Mouse (Mus musculus) neural tube, embryonic 15.5 days (tissue): ENCODE results near the gene Fibcd1. TPM values are rescaled to one million over a fixed set of nuclear protein-coding genes. Genes with fewer than 3 reads are reported as not detected.

Experiments used
- ATAC-seq: fragments of 200-750 bp; cut with Nextera tagmentation; 2 replicates; pipeline ENCODE4 v1.8.0; 2017; ENCODE audit warnings: mild to moderate bottlenecking, moderate TSS enrichment, moderate library complexity; ENCODE audit not compliant: low FRiP score
- H3K27ac ChIP-seq: fragments of 300-500 bp; sonication (generic); replicated peaks from 2 replicates; pipeline ENCODE4 v1.5.1; 2015; ENCODE audit warnings: mild to moderate bottlenecking, inconsistent platforms
- H3K27me3 ChIP-seq: fragments of 300-500 bp; sonication (generic); replicated peaks from 2 replicates; pipeline ENCODE4 v1.6.1; 2015; ENCODE audit warnings: inconsistent platforms
- H3K36me3 ChIP-seq: fragments of 300-500 bp; sonication (generic); 2 replicates; pipeline ENCODE4 v1.6.1; 2015; ENCODE audit warnings: inconsistent platforms
- H3K4me1 ChIP-seq: fragments of 300-500 bp; sonication (generic); 2 replicates; pipeline ENCODE4 v1.6.1; 2015; ENCODE audit warnings: inconsistent platforms
- H3K4me2 ChIP-seq: fragments of 300-500 bp; sonication (generic); 2 replicates; pipeline ENCODE4 v1.6.1; 2015; ENCODE audit warnings: inconsistent platforms, mild to moderate bottlenecking, moderate library complexity
- H3K4me3 ChIP-seq: fragments of 300-500 bp; sonication (generic); replicated peaks from 2 replicates; pipeline ENCODE4 v1.5.1; 2015; ENCODE audit warnings: mild to moderate bottlenecking, inconsistent platforms
- H3K9ac ChIP-seq: fragments of 300-500 bp; sonication (generic); replicated peaks from 2 replicates; pipeline ENCODE4 v1.6.1; 2015; ENCODE audit warnings: mild to moderate bottlenecking, inconsistent platforms
- H3K9me3 ChIP-seq: fragments of 300-500 bp; sonication (generic); replicated peaks from 2 replicates; pipeline ENCODE4 v1.6.1; 2016; ENCODE audit warnings: inconsistent platforms
- WGBS: fragments of 180-500 bp; shearing (Covaris S2); methylation state at CpG from one replicate; pipeline ENCODE4 v1.1.7; 2015; ENCODE audit warnings: mixed read lengths; 5-methylcytosine and 5-hydroxymethylcytosine counted together
- polyA plus RNA-seq: library from polyadenylated mRNA; unstranded; fragments of >200 nt; fragmentation: Nextera tagmentation; extraction: Ambion mirVana; gene quantifications from 2 replicates; pipeline ENCODE4 v1.2.1, GENCODE M21; 2015

The Fibcd1 gene
- polyA plus RNA-seq, 1 experiment from 2014 or later: 6.4 TPM

GRCm38 (mm10) chr2:31808410-31809357 lies 37.1 kb downstream of the Fibcd1 start:
- Histone ChIP-seq H3K36me3 (peaks cover 7% of the 10 kb centered on the region), H3K4me1 (peaks cover 54% of the 10 kb centered on the region), H3K27ac (no peak overlapping the region), H3K9ac (no peak overlapping the region), H3K4me3 (no peak overlapping the region), H3K27me3 (no peaks in the 10 kb centered on the region), H3K9me3 (no peaks in the 10 kb centered on the region), H3K4me2 (no peak overlapping the region)
- no peak for ATAC-seq
- WGBS: 37% methylated on average over 28 of the region's 28 CpGs

DNA sequence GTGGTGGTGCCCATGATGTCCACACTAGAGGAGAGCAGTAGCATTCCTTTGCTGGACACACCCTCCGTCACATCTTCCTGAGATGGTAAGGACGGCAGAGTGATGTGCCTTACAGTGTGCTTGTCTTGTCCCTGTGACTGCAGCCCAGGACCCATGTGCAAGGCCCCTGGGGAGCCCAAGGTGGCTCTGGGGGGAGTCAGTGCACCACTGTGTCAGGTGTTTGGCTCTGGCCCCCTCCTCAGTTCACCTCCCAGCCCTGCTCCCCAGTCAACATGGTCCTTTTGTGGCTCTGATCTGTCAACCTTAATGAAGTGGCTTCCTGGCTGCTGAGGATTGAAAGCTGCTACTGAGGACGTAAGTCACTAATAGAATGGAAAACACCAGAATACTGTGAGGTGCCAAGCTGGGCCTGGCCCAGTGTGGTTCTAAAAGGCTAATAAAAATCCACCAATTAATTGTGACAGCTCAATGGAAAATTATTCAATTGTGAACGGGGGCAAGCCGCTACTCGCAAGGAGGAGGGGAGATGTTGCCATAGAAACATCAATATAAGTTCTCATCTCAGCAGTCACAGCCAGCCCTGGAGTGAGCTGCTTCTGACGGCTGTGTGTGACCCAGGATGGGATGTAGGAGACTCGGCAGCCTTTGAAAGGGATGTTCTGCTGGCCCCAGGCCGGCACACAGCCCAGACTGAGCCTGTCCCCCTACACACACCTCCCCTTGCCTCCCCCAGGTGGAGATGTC lies 39.0 kb downstream of the Fibcd1 start:
- Histone ChIP-seq H3K27me3 (no peaks in the 10 kb centered on the region), H3K36me3 (peaks cover 25% of the 10 kb centered on the region), H3K27ac (peak overlapping the region; percentile 68), H3K9me3 (no peaks in the 10 kb centered on the region), H3K9ac (no peak overlapping the region), H3K4me1 (peaks cover 54% of the 10 kb centered on the region), H3K4me2 (0 out of 2 replicates have a peak overlapping the region, but pooled peaks have one; percentile 3), H3K4me3 (no peak overlapping the region)
- peak; percentile 62 for ATAC-seq
- WGBS: 16% methylated on average over 9 of the region's 9 CpGs

DNA sequence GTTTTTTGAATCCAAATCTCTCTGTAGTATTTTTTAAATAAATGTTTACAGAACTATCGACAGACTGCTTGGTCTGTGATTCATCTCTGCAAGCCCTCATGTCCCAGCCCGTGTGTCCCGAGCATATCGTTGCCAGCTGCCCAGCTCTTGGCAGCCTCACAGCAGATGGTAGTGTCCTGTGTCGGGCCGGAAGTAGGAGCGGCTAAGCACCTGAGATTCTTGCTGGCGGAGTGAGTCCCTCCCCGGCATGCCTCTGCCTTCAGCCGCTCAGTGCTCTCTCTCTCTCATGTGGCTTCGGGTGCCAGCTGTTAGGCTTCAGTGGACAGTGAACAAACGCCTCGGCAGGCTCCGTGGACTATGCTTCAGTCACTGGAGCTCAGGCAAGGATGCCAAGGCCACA lies 42.3 kb downstream of the Fibcd1 start:
- WGBS: 82% methylated on average over 14 of the region's 14 CpGs
- Histone ChIP-seq H3K27ac (no peak overlapping the region), H3K4me1 (peaks cover 32% of the 10 kb centered on the region), H3K4me3 (no peak overlapping the region), H3K9ac (no peak overlapping the region), H3K27me3 (no peaks in the 10 kb centered on the region), H3K4me2 (no peak overlapping the region), H3K9me3 (no peaks in the 10 kb centered on the region), H3K36me3 (peaks cover 58% of the 10 kb centered on the region)
- ATAC-seq: no peak

DNA sequence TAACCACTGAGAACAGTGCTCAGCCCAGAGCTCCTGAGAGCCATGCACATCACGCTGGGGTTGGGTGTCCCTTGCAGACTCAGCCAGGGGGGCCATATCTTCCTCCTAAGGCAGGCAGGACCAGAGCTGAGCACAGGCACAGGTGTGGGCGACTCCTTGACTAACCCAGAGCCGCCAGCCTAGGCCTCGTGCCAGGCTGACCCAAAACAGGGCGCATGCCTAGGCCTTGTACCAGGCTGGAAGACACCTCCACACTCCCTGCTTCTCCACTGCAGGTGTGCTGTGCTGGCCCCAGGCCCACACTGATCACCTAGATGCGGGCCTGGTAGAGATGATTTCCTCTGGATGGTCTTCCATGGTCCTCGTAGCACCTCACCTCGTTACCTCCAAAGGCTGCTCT lies 43.0 kb downstream of the Fibcd1 start:
- no peak overlapping the region for H3K4me3 ChIP-seq
- H3K4me2 ChIP-seq: no peak overlapping the region
- H3K9ac ChIP-seq: no peak overlapping the region
- peaks cover 26% of the 10 kb centered on the region for H3K4me1 ChIP-seq
- no peaks in the 10 kb centered on the region for H3K9me3 ChIP-seq
- H3K27ac ChIP-seq: no peak overlapping the region
- H3K27me3 ChIP-seq: no peaks in the 10 kb centered on the region
- ATAC-seq: no peak
- H3K36me3 ChIP-seq: peaks cover 65% of the 10 kb centered on the region
- WGBS: 92% methylated on average over 8 of the region's 8 CpGs

GRCm38 (mm10) chr2:31801416-31801815 lies 44.4 kb downstream of the Fibcd1 start:
- H3K36me3 ChIP-seq: peaks cover 79% of the 10 kb centered on the region

GRCm38 (mm10) chr2:31796943-31797342 lies 48.9 kb downstream of the Fibcd1 start:
- Histone ChIP-seq H3K4me1 (no peaks in the 10 kb centered on the region), H3K9ac (no peak overlapping the region), H3K9me3 (no peaks in the 10 kb centered on the region), H3K27me3 (no peaks in the 10 kb centered on the region), H3K4me3 (no peak overlapping the region), H3K4me2 (no peak overlapping the region), H3K27ac (no peak overlapping the region), H3K36me3 (peaks cover 85% of the 10 kb centered on the region)
- WGBS: 85% methylated on average over 3 of the region's 3 CpGs
- no peak for ATAC-seq

More at GRCm38 (mm10) chr2:31801416-31801815, 44.4 kb downstream of the Fibcd1 start:
- WGBS: 83% methylated on average over 9 of the region's 9 CpGs
- no peaks in the 10 kb centered on the region for H3K9me3 ChIP-seq
- H3K4me1 ChIP-seq: peaks cover 12% of the 10 kb centered on the region
- H3K27me3 ChIP-seq: no peaks in the 10 kb centered on the region
- ATAC-seq: no peak
- H3K27ac ChIP-seq: no peak overlapping the region
- no peak overlapping the region for H3K9ac ChIP-seq
- no peak overlapping the region for H3K4me2 ChIP-seq
- H3K4me3 ChIP-seq: no peak overlapping the region

DNA sequence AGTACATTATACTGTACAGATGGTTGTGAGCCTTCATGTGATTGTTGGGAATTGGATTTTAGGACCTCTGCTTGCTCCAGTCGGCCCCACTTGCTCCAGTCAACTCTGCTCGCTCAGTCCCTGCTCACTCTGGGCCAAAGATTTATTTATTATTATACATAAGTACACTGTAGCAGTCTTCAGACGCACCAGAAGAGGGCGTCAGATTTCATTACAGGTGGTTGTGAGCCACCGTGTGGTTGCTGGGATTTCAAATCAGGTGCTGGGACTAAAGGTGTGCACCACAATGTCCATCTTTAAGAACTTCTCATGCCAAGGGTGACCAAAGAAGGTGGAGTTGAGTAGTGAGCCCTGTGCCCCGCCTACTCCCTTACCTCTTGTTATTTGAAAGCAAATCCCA lies 53.2 kb downstream of the Fibcd1 start:
- Histone ChIP-seq H3K4me1 (no peaks in the 10 kb centered on the region), H3K9ac (no peak overlapping the region), H3K9me3 (no peaks in the 10 kb centered on the region), H3K4me2 (no peak overlapping the region), H3K27me3 (no peaks in the 10 kb centered on the region), H3K27ac (no peak overlapping the region), H3K4me3 (no peak overlapping the region), H3K36me3 (peaks cover 65% of the 10 kb centered on the region)
- WGBS: 83% methylated on average over 6 of the region's 6 CpGs
- no peak for ATAC-seq

DNA sequence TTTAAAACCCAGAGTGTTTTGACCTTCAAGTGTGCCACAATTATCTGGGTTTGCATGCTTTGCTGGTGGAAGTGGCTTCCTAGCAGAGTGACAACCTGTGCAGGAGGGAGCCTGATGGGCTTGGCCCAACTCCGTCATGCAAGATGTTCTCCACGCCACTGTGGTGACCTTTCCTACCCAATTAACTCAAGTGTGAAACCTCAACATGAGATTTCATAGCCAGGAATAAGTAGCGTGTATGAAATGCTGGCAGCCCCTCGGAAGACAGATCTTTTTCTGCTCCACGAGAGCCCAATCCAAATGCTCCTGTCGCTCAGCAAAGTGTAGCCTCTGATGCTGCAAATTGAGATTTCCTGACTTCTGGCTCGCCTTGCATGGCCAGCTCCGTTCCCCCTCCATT lies 54.5 kb downstream of the Fibcd1 start:
- 92% methylated on average over 8 of the region's 8 CpGs for WGBS
- no peak overlapping the region for H3K9ac ChIP-seq
- H3K36me3 ChIP-seq: peaks cover 51% of the 10 kb centered on the region

GRCm38 (mm10) chr2:31790728-31791251 lies 55.0 kb downstream of the Fibcd1 start:
- Histone ChIP-seq H3K27me3 (no peaks in the 10 kb centered on the region), H3K4me1 (peaks cover 3% of the 10 kb centered on the region; the same call in 1 of the 2 replicates), H3K36me3 (peaks cover 47% of the 10 kb centered on the region), H3K27ac (0 out of 2 replicates have a peak overlapping the region, but pooled peaks have one; percentile 24), H3K4me2 (no peak overlapping the region), H3K9me3 (no peaks in the 10 kb centered on the region), H3K4me3 (no peak overlapping the region), H3K9ac (no peak overlapping the region)
- WGBS: 84% methylated on average over 13 of the region's 13 CpGs
- no peak for ATAC-seq

More for the DNA sequence above, 54.5 kb downstream of the Fibcd1 start:
- Histone ChIP-seq H3K4me1 (peaks cover 3% of the 10 kb centered on the region; the same call in 1 of the 2 replicates), H3K27me3 (no peaks in the 10 kb centered on the region), H3K4me2 (no peak overlapping the region), H3K4me3 (no peak overlapping the region), H3K27ac (no peak overlapping the region), H3K9me3 (no peaks in the 10 kb centered on the region)
- ATAC-seq: no peak

DNA sequence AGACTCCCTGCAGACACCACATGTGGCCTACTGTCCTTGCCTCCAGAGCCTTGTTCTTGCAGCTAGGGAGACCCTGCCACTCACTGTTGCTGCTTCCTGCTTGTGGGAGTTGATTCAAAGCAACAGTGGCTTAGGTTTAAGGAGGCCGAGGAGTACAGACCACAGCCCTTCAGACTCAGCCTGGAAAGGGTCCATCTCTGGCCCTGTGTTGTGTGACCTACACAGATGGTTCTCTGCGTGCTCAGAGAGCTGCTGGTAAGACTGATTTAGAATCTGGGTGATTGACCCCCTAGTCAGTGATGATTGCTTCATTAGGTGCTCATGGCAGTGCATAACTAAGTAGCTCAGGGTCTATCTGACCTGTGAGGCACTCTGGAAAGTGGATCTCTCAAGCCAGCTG lies 56.6 kb downstream of the Fibcd1 start:
- no peak overlapping the region for H3K4me2 ChIP-seq
- H3K4me1 ChIP-seq: peaks cover 11% of the 10 kb centered on the region
- no peak overlapping the region for H3K4me3 ChIP-seq
- no peak overlapping the region for H3K27ac ChIP-seq
- no peak overlapping the region for H3K9ac ChIP-seq
- H3K36me3 ChIP-seq: peaks cover 42% of the 10 kb centered on the region
- WGBS: 86% methylated on average over 2 of the region's 2 CpGs
- H3K27me3 ChIP-seq: no peaks in the 10 kb centered on the region
- H3K9me3 ChIP-seq: no peaks in the 10 kb centered on the region
- ATAC-seq: no peak

- Histone ChIP-seq H3K36me3 (peaks cover 42% of the 10 kb centered on the region), H3K4me2 (no peak overlapping the region), H3K4me1 (peaks cover 15% of the 10 kb centered on the region), H3K9ac (no peak overlapping the region), H3K9me3 (no peaks in the 10 kb centered on the region), H3K27ac (no peak overlapping the region), H3K27me3 (no peaks in the 10 kb centered on the region), H3K4me3 (no peak overlapping the region)
- WGBS: 73% methylated on average over 3 of the region's 3 CpGs
- ATAC-seq: no peak
Observed at GRCm38 (mm10) chr2:31788227-31788626, 57.6 kb downstream of the Fibcd1 start.
